Mouse (Mus musculus): ENCODE measurements around the gene Gorasp1.

The Gorasp1 gene

GRCm38 (mm10) chr9:119937005-119937773 is at the start of gene Gorasp1, which contains the start of gene Ttc21a:
TSS of gene Gorasp1 (minus strand) at chr9:119937565.
TSS of gene Ttc21a (plus strand) at chr9:119937606.
- DNase-seq (ENCODE audit: low read depth, low spot score), result peak; percentile 91

GRCm38 (mm10) chr9:119985881-119986574 is 48.7 kb upstream of the Gorasp1 start:
- no peak for DNase-seq (ENCODE audit: low read depth, low spot score)

DNA sequence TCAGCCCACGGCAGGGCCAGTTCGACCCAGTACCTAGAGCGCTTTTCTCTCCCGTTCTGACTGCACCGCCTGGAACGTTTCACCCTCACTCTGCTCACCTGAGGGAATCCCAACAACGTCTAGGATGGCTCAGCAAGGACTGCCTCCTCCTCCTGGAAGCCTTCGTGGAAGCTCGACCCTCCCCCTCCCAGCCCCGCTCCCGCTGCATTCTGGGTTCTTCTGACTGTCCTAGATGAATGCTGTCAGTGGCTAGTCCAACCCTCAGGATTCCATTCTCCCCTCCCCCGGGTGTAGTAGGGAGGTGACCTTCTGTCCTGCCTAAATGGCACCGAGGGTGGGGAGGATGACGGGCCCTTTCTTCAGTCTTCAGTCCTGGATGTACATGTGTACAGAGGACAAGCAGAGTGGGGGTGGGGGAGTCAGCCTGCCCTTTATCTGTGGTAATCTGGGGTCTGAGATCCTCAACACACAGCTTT is 47.2 kb upstream of the Gorasp1 start, which contains the start of gene Csrnp1:
TSS of gene Csrnp1 (minus strand) at position 123 of the 476 bp plus-strand sequence.
- peak; percentile 99 for DNase-seq (ENCODE audit: low read depth, low spot score)

DNA sequence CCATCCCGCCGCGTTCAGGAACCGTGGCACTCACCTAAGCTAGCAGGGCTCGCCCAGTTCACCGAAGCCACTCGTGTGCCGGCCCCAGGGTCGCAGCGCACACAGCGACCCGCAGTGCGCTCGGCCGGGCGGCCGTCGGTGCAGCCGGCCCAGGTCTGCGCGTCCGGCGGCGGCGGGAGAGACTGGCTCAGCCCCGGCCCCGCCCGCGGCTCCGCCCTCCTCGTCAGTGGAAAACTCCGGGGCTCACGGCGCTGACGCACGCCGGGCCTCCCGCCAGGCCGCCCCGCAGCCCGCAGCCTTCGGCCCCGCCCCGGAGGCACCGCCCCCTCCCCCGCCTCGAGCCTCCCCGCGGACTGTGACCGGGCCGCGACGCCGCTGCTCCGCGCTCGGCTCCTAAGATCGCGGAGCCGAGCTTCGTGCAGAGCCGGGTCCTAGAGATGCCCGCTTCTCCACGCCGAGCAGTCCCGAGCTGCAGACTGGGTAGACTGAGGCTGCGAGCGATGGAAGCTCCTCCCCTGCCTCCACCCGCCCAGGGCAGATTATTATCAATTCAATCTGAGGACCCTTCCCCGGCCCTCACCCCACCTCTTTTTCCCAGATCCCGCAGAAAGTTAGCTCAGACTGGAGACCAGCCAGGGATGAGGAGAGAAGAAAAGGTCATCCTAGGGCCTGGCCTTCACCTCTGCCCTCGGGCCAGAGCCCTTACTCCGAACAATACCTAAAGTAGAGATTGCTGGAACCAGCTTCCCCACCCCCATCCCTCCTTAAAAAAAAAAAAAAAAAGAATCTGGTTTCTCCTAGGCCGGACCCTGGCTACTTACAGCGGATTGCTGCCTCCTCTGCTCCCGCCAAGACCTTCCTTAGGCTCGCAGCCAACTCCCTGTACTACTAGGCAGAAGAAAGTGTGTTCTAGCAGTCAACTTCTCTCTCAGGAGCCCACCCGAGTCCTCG is 46.5 kb upstream of the Gorasp1 start:
- DNase-seq (ENCODE audit: low read depth, low spot score), result peak; percentile 78

DNA sequence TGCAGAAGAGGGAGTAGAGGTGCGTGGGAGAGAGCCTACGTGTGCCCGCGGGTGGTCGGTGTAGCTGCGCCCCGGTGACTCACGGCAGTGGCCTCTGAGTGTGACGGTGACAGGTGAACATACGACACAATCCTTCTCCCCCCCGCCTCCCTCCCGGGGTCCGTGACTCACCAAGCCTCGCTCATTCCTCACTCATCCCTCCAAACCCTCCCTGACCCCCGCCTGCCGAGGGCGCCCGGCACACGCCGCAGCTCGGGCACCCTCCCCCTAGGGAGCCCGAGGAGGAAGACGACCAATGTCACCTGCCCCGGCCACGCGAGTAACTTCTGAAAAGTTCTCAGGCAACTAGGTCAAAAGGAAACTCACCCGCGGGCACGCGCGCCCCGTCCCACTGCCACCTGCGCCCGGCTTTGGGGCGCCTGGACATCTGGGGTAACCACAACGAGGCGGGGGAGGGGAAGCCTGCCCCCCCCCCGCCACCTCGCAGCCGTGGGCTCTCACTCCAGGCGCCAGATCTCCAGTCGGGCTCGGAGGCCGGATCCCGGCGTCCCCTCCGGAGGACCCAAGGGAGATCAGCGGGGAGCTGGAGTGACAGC is 45.7 kb upstream of the Gorasp1 start:
- no peak for DNase-seq (ENCODE audit: low read depth, low spot score)

DNA sequence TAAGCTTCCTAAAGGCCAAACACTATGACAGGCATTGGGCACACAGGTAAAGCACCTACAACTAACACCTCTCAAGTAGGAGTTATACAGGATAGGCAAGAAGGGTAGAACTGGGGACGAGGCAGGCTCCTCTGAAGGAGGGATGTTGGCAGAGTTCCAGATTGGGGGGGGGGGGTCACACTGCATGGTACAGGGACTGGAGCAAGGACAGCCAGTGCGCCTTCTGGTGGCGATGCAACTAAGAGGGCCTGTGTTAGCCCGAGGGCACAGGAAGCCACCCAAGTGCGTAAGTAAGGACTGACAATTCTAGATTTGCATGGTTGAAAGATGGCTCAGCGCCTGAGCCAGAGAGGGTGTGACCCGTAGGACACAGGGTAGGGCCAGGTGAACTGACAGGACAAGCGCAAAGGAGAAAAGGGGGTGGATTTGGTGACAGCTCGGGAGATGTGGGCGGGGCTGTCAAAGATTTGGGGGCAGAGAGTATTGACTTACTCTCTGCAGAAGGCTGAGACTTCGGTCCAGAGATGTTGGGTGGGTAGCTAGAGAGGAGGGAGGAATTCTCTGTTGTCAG is 45.0 kb upstream of the Gorasp1 start:
- peak; percentile 61 for DNase-seq (ENCODE audit: low read depth, low spot score)

DNA sequence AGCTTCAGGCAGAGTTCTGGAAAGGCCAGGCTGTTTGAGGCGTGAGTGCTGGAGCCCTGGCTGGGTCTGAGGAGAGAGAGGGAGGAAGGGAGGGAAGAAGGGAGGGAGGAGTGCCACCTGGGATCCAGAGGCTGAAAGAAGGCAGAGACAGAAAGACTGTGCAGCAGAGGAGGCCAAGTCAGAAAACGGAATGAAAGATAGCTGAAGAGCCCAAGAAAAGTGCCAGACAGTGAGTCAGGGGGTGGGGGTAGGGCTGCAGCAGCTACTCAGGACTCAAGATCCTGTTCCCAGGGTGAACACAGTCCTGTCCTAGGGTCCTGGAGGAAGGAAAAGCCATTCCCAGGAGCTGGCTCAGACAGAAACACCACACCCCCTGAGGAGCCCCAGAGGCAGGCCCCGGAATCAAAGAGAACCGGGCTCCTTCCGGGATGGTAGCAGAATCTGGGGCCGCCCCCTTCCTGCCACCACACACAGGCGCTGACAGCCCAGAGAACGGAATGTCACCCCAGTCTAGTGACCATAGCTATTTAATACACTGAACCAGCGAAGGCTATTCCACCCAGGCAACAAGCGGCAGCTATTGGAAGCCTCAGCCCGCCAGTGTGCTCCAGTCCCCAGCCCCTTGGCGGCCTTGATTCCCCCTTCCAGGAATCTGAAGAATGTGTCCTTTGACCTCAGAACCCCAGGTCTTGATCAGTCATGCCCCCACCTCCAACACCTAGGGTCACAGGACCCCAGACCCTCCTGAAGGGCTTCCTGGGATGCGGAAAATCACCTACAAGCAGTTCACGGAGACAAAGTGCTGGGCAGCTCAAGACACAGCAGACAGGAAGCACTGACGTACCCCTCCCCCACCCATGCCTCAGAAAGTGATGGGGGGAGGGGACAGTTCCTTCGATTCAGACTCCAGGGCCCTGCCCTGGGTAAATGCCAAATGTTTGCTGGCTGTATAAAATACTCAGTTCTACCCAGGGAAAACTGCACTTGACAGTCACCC is 44.1 kb upstream of the Gorasp1 start:
- DNase-seq (ENCODE audit: low read depth, low spot score), result peak; percentile 87

GRCm38 (mm10) chr9:119980770-119981182 is 43.4 kb upstream of the Gorasp1 start:
- DNase-seq (ENCODE audit: low read depth, low spot score), result no peak

DNA sequence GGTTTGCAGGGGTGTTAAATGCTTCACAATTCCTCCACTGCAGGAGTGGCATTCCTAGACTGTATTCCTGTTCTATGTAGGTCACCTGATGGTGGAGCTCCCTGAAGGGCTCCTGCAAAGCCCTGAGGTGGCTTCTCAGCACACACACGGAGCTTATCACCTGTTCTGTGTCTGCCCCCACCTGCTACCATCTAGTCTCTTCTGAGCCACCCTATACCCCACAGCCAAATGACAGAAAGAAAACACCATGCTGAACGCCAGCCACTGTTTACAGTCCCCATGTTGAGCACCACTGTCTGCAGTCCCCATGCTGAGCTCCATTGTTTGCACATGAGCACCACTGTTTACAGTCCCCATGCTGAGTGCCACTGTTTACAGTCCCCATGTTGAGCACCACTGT is 42.4 kb upstream of the Gorasp1 start:
- DNase-seq (ENCODE audit: low read depth, low spot score), result no peak

- no peak for DNase-seq (ENCODE audit: low read depth, low spot score)
Observed at GRCm38 (mm10) chr9:119978811-119979441, 41.6 kb upstream of the Gorasp1 start.

DNA sequence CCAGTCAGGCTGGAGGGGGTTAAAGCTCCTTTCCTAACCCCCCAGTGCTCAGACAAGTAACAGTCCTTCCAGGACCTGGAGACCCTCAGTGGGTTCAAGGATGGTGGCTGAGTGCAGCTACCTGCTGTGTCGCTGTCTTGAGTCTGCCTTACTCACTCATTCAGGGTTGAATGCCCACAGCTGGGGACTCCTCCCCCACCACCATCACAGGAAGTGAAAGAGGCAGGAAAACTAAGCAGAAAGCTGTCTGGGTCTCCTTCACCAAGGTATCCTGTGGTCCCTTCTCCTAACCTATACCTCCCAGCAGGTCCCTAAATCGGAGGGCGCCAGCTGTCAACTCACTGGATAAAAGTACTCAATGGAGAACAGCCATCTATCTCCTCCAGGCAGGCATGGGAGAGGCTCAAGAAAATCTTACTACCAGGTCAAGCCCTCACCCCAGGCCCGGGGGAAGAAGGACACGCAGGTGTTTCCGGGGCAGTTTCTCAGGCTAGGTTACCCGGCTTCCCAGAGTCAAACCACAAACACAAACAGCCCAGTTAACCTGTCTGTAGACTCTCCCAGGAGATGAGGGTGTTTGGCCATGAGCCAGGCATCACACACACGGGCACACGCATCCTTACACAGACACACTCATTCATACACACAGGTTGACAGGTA is 40.9 kb upstream of the Gorasp1 start:
- peak; percentile 48 for DNase-seq (ENCODE audit: low read depth, low spot score)

DNA sequence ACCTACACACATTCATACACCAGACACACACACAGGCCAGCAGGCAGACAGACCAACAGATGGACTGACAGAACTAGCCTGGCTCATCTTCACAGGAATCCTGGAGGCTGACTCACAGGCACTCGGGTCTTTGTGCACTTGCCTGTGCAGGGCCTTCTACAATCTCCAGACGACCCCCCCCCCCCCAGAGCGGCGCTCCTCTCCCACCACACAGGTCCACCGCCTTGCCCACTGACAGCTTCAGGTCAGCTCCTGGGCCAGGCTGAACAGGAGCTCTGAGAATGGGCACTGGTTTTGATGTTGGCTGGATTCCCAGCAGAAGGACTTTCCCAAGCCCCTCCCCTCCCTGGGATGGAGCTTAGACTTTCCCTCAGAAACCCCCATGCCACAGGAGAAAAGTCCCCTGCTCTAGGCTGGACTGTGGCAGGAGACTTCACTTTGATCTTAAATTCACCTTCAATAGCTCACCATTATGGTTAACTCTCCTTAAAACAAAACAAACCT is 40.2 kb upstream of the Gorasp1 start:
- DNase-seq (ENCODE audit: low read depth, low spot score), result no peak

GRCm38 (mm10) chr9:119976704-119977556 is 39.6 kb upstream of the Gorasp1 start:
- DNase-seq (ENCODE audit: low read depth, low spot score), result peak; percentile 62

DNA sequence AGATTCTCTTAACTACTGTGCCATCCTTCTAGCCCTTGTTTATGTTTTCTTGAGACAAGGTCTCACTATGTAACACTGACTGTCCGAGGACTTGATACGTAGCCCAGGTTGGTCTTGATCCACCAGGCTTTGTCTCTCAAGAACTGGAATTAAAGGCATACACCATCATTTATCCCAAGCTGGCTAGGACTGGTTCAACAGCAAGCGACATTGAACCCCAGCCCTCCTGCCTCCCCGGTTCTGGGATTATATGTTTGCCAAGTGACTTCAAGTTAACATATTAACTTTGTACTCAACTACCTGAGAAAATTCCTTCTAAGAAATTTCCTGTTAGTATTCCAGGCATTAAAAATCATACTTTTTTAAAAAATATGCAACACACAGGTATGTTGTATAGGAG is 37.9 kb upstream of the Gorasp1 start:
- DNase-seq (ENCODE audit: low read depth, low spot score), result no peak

DNA sequence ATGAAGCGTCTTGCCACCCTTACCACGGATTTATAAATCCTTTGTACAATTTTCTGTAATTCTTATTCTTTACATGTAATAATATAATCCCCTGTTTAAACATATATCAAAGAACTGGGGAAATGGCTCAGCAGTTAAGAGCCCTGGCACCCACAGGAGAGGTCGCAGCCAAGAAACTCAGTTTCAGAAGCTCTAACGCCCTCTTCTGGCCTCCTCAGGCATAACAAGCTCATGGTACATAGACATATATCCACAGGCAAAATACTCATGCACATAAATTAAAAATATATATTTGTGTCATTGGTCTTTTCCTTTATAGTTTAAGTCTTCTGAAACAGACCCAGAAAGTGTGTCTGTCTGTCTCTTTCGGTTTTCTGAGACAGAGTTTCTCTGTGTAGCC is 37.2 kb upstream of the Gorasp1 start:
- peak; percentile 72 for DNase-seq (ENCODE audit: low read depth, low spot score)

GRCm38 (mm10) chr9:119973869-119974520 is 36.6 kb upstream of the Gorasp1 start:
- peak; percentile 93 for DNase-seq (ENCODE audit: low read depth, low spot score)

- no peak for DNase-seq (ENCODE audit: low read depth, low spot score)
Observed at GRCm38 (mm10) chr9:119973281-119973680, 35.9 kb upstream of the Gorasp1 start.
